Mouse (Mus musculus): Measurements from ENCODE around the gene Col12a1.

DNA sequence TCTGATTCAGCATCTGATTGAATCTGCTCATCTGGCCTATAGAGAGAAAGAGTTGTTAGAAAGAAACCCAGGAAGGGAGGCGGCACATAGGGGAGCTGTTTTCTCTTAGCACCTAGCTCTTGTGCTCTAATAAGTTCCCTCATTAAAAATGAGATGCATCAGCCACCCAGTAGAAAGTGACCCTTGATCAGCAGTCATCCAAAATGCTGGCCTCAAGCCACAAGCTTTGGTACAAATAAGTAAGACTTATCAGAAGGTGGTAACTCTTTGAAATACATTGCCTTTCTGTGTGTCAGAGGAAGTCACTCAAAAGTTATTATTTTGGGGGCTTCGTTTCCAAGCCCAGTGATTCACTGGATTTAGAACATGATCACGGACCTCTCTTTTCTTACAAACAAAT is 114.1 kb downstream of the Col12a1 start:
- no peak for TF ChIP-seq CTCF (IDR thresholded peaks at IDR 0.05; ENCODE audit: insufficient read depth, low read length)
- TF ChIP-seq POLR2A (IDR thresholded peaks at IDR 0.05; ENCODE audit: borderline replicate concordance, extremely low read depth, low read depth, low read length): no peak
